Mouse (Mus musculus): ENCODE measurements around the gene Zbtb16. TPM values are rescaled to one million over a fixed set of nuclear protein-coding genes. Genes with fewer than 3 reads are reported as not detected.

Zbtb16 gene
- polyA plus RNA-seq, 1 experiment from 2014 or later = 2.3 TPM

DNA sequence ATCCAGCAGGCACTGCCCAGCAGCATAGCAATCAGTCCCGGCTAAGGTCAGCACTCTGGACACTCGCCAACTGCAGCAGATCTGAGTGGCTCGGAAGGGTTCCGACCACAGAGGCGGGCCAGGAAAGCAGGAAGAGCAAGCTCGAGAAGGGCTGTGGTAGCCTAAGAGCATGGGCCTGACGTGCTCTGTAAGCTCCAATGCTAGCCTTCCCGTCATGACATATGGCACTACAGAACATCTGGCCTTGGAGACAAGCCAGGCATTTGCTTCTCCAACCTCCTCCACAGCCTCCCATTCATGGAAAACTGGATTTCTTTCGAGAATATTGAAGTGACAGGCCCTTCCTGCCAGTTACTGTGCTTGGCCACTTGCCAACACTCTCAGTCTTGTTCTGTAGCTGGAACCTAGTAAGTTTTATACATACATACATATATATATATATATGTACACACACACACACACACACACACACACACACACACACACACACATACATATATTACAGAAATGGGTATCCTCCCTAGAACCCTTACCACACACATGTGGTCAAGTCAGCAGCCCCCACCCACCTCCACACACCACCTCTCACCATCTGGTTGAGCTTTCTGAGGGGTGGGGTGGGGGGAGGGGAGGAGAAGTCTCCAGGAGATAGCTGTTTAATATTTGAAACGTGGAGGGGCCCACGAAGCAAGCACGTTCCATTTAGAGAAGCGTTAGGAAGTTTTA lies 75.4 kb downstream of the Zbtb16 start:
- peak overlapping the region; percentile 59 for H3K27ac ChIP-seq (ENCODE audit: low read depth, low read length)
- ATAC-seq (peak; percentile 90), DNase-seq (ENCODE audit: low spot score) (peak; percentile 94)
- H3K4me3 ChIP-seq (ENCODE audit: low read depth, low read length) = no peak overlapping the region
- H3K27me3 ChIP-seq (replicated peaks; ENCODE audit: control insufficient read depth, insufficient read depth, low read length) = no peaks in the 10 kb centered on the region
- H3K4me2 ChIP-seq (ENCODE audit: low read length) = no peak overlapping the region
- H3K36me3 ChIP-seq (ENCODE audit: control insufficient read depth, insufficient read depth, low read length) = no peaks in the 10 kb centered on the region
- 35% methylated on average over 13 of the region's 13 CpGs for WGBS
- no peaks in the 10 kb centered on the region for H3K9me3 ChIP-seq (replicated peaks; ENCODE audit: control insufficient read depth, low read length)
- H3K9ac ChIP-seq (ENCODE audit: low read length) = no peak overlapping the region
- H3K4me1 ChIP-seq (ENCODE audit: control insufficient read depth, insufficient read depth, low read length) = peaks cover 22% of the 10 kb centered on the region

DNA sequence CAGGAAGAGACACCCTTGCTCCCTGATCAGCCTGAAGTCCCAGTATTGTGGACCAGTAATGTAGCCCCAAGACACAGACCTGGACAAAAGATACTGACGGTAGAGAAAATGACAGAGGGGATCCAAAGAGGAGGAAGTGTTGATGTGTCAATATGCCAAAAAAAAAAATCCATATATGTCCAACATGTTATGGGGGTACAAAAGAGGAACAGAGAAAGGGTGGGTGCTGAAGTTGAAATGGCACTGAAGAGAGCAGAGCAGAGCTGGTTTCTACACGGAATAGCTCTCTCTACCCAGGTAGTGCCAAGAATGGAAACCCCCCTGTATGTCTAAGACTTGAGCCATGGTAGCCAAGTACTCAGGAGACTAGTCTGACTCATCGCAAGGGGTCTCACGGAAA lies 76.9 kb downstream of the Zbtb16 start:
- ATAC-seq = no peak
- Histone ChIP-seq H3K27ac (ENCODE audit: low read depth, low read length) (no peak overlapping the region), H3K9me3 (replicated peaks; ENCODE audit: control insufficient read depth, low read length) (no peaks in the 10 kb centered on the region), H3K4me1 (ENCODE audit: control insufficient read depth, insufficient read depth, low read length) (peaks cover 22% of the 10 kb centered on the region), H3K27me3 (replicated peaks; ENCODE audit: control insufficient read depth, insufficient read depth, low read length) (no peaks in the 10 kb centered on the region), H3K9ac (ENCODE audit: low read length) (no peak overlapping the region), H3K36me3 (ENCODE audit: control insufficient read depth, insufficient read depth, low read length) (no peaks in the 10 kb centered on the region), H3K4me2 (ENCODE audit: low read length) (no peak overlapping the region), H3K4me3 (ENCODE audit: low read depth, low read length) (no peak overlapping the region)
- 89% methylated on average over 4 of the region's 4 CpGs for WGBS
- DNase-seq (ENCODE audit: low spot score) = no peak

DNA sequence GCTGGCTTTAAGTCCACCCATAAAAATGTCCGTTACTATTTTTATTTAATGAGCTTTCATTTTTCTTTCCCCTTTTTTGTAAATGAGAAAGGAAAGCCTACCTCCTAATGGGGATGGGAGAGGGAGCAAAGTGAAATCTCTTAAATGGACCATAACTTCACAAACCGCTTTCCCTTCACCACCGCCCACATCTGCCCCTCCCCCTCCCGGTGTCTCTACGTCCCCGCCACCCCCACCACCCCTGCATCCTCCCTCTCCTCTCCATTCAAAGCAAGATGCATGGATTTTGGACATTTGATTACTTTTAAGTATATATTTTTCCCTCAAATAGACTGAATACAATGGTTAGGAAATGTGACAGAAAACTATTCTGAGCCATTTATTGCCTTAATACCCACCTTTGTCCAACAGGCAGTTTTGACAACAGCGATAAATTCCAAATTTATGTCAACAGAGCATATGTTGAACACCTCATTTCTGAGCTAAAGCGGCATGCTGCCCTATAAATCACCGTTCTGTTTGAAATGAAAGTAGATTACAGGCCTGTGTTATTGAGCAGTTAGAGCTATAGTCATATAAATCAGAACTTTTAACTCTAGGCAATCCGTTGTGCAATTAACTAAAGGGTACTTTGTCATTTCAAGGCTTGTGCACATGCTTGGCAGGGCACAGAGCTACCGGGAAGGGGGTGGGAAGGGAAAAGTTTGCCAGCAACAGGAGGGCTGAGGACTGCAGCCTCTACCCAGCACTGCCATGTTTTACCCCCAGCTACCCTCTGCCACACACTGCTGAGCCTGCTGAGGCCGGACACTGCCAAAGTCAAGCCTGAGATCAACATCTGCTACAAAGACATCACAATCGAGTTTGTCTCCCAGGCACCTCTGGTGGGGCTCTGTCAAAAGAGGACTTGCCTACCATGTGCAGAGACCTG lies 78.1 kb downstream of the Zbtb16 start:
- no peak for ATAC-seq

DNA sequence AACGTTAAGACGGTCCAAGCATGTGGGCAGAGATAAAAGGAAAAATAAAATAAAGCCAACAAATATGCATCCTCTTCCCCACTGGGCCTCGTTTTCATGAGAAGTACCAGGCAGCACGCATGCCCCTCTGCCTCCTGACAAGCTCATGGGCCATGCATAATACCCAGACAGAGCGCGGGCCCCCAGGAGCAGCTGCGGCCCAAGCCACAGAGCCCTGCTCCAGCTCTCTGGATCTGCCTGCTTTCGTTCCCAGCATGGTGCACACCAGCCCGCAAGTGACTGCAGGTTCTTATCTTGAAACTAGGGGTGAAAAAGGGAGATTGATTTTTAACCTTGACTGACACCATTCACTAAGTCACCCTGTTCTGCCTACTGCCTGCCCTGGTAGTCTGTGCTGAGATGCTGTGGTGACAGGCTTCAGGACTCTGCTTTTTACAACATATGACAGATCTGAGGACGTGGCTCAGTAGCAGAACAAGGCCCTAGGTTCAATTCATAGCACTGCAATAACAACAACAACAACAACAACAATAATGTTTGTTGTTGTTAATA lies 79.7 kb downstream of the Zbtb16 start:
- peak; percentile 66; the same call in 1 of the 2 replicates for ATAC-seq
- Histone ChIP-seq H3K9me3 (replicated peaks; ENCODE audit: control insufficient read depth, low read length) (no peaks in the 10 kb centered on the region), H3K4me1 (ENCODE audit: control insufficient read depth, insufficient read depth, low read length) (peaks cover 21% of the 10 kb centered on the region), H3K4me2 (ENCODE audit: low read length) (no peak overlapping the region), H3K9ac (ENCODE audit: low read length) (no peak overlapping the region), H3K36me3 (ENCODE audit: control insufficient read depth, insufficient read depth, low read length) (no peaks in the 10 kb centered on the region), H3K27ac (ENCODE audit: low read depth, low read length) (no peak overlapping the region; the same call in 1 of the 2 replicates), H3K4me3 (ENCODE audit: low read depth, low read length) (no peak overlapping the region), H3K27me3 (replicated peaks; ENCODE audit: control insufficient read depth, insufficient read depth, low read length) (no peaks in the 10 kb centered on the region)
- peak; percentile 59 for DNase-seq (ENCODE audit: low spot score)
- 14% methylated on average over 10 of the region's 10 CpGs for WGBS

More for the DNA sequence above, 78.1 kb downstream of the Zbtb16 start:
- Histone ChIP-seq H3K4me1 (ENCODE audit: control insufficient read depth, insufficient read depth, low read length) (peaks cover 22% of the 10 kb centered on the region), H3K27ac (ENCODE audit: low read depth, low read length) (no peak overlapping the region), H3K36me3 (ENCODE audit: control insufficient read depth, insufficient read depth, low read length) (no peaks in the 10 kb centered on the region), H3K9ac (ENCODE audit: low read length) (no peak overlapping the region), H3K9me3 (replicated peaks; ENCODE audit: control insufficient read depth, low read length) (no peaks in the 10 kb centered on the region), H3K27me3 (replicated peaks; ENCODE audit: control insufficient read depth, insufficient read depth, low read length) (no peaks in the 10 kb centered on the region), H3K4me2 (ENCODE audit: low read length) (no peak overlapping the region), H3K4me3 (ENCODE audit: low read depth, low read length) (no peak overlapping the region)
- no peak for DNase-seq (ENCODE audit: low spot score)
- WGBS = 57% methylated on average over 13 of the region's 13 CpGs

DNA sequence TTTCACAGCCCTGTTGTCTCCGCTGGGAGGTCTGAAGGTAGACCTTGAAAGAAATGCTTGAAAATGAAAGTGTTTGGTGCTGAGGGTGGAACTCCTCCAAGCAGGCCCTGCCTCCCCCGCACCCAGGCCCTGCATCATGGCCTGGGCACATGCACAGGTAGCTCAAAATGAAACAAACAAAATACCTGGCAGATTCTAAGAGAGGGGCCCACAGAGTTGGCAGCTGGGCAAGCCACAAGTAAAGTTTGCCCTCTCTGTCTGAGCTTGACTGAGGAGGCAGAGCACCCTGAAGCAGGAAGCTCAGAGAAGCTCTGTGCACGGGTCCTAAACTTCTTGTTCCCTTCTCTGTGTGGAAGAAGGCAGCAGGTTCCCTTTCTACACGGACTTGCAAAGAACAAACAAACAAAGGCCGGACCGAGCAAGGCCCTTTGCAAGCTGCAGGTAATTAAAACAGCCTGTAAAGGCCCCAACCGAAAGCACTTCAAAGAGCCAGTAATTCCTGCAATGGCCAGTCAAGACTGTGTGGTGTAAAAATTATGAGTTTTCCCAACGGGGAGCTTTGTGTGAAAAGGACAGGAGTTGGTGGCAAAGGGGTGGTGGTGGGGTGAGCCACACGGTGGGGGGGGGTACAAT lies 80.5 kb downstream of the Zbtb16 start:
- no peaks in the 10 kb centered on the region for H3K27me3 ChIP-seq (replicated peaks; ENCODE audit: control insufficient read depth, insufficient read depth, low read length)
- H3K4me3 ChIP-seq (ENCODE audit: low read depth, low read length) = no peak overlapping the region
- 22% methylated on average over 9 of the region's 9 CpGs for WGBS
- no peak overlapping the region for H3K4me2 ChIP-seq (ENCODE audit: low read length)
- no peaks in the 10 kb centered on the region for H3K9me3 ChIP-seq (replicated peaks; ENCODE audit: control insufficient read depth, low read length)
- H3K4me1 ChIP-seq (ENCODE audit: control insufficient read depth, insufficient read depth, low read length) = peaks cover 13% of the 10 kb centered on the region
- no peaks in the 10 kb centered on the region for H3K36me3 ChIP-seq (ENCODE audit: control insufficient read depth, insufficient read depth, low read length)
- H3K27ac ChIP-seq (ENCODE audit: low read depth, low read length) = no peak overlapping the region
- H3K9ac ChIP-seq (ENCODE audit: low read length) = no peak overlapping the region
- no peak for DNase-seq (ENCODE audit: low spot score)
- no peak for ATAC-seq

DNA sequence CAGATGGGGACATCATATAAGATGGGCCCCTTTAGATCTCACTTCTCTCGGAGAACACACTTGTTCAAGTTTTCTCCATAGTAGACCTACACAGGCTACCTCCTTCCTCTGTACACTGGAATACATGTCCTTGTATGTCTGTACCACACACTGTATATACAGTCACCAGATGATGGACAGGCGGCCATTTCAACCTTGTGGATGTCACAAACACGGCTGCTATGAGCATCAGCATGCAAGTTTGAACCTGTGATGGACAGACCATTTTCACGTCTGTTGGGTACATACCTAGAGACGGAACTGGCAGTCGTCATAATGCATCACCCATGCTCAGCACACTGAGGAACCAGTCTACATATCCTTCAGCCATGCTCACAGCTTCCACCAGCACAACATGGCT lies 81.6 kb downstream of the Zbtb16 start:
- Histone ChIP-seq H3K4me3 (ENCODE audit: low read depth, low read length) (no peak overlapping the region), H3K4me2 (ENCODE audit: low read length) (no peak overlapping the region), H3K9ac (ENCODE audit: low read length) (no peak overlapping the region), H3K4me1 (ENCODE audit: control insufficient read depth, insufficient read depth, low read length) (peaks cover 5% of the 10 kb centered on the region; the same call in 1 of the 2 replicates), H3K36me3 (ENCODE audit: control insufficient read depth, insufficient read depth, low read length) (no peaks in the 10 kb centered on the region), H3K9me3 (replicated peaks; ENCODE audit: control insufficient read depth, low read length) (no peaks in the 10 kb centered on the region), H3K27ac (ENCODE audit: low read depth, low read length) (no peak overlapping the region), H3K27me3 (replicated peaks; ENCODE audit: control insufficient read depth, insufficient read depth, low read length) (no peaks in the 10 kb centered on the region)
- 97% methylated on average over 6 of the region's 6 CpGs for WGBS
- no peak for DNase-seq (ENCODE audit: low spot score)
- no peak for ATAC-seq

DNA sequence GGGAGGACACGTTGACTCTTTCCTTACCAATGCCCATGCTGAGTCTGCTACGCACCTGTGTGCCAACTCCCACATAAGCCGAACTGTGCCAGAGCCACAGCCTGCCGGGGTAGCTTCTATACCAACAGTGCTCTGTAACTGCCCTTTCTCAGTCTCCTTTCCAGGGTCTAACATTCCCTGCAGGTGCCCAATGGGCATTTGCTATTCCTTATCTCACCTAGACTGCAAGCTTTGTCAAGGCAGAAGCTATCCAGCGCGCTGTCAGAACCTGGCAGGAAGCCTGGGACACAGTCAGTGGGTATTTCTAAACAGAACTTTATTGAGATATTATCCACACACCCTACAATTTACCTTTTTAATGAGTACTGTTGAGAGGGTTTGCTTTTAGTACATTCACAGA lies 82.1 kb downstream of the Zbtb16 start:
- Histone ChIP-seq H3K4me3 (ENCODE audit: low read depth, low read length) (no peak overlapping the region), H3K9me3 (replicated peaks; ENCODE audit: control insufficient read depth, low read length) (no peaks in the 10 kb centered on the region), H3K9ac (ENCODE audit: low read length) (no peak overlapping the region), H3K36me3 (ENCODE audit: control insufficient read depth, insufficient read depth, low read length) (no peaks in the 10 kb centered on the region), H3K4me1 (ENCODE audit: control insufficient read depth, insufficient read depth, low read length) (peaks cover 5% of the 10 kb centered on the region; the same call in 1 of the 2 replicates), H3K27ac (ENCODE audit: low read depth, low read length) (no peak overlapping the region), H3K27me3 (replicated peaks; ENCODE audit: control insufficient read depth, insufficient read depth, low read length) (no peaks in the 10 kb centered on the region), H3K4me2 (ENCODE audit: low read length) (no peak overlapping the region)
- WGBS = 95% methylated on average over 6 of the region's 6 CpGs
- DNase-seq (ENCODE audit: low spot score) = no peak
- ATAC-seq = no peak

DNA sequence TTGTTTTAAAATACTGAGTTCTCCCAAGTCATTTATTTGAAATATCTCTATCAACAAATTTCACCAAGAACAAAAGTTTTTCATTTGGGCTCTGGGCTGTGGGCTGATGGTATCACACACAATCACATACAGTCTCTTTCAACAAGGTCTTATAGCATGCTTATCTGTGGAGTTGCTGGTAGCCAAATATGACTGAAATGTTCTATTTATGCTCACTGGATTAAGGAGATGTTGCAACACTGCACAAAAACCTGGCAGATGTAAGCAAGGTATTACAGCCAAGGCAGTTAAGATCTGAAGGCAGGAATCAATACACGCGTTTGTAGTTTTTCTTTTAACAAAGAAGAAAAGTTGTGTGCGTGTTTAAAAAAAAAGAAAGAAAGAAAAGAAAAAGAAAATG lies 84.1 kb downstream of the Zbtb16 start:
- no peak for DNase-seq (ENCODE audit: low spot score)
- Histone ChIP-seq H3K4me2 (ENCODE audit: low read length) (no peak overlapping the region), H3K27ac (ENCODE audit: low read depth, low read length) (no peak overlapping the region), H3K4me1 (ENCODE audit: control insufficient read depth, insufficient read depth, low read length) (peaks cover 5% of the 10 kb centered on the region; the same call in 1 of the 2 replicates), H3K27me3 (replicated peaks; ENCODE audit: control insufficient read depth, insufficient read depth, low read length) (no peaks in the 10 kb centered on the region), H3K9ac (ENCODE audit: low read length) (no peak overlapping the region), H3K36me3 (ENCODE audit: control insufficient read depth, insufficient read depth, low read length) (no peaks in the 10 kb centered on the region), H3K4me3 (ENCODE audit: low read depth, low read length) (no peak overlapping the region), H3K9me3 (replicated peaks; ENCODE audit: control insufficient read depth, low read length) (no peaks in the 10 kb centered on the region)
- WGBS = 80% methylated on average over 3 of the region's 3 CpGs
- ATAC-seq = no peak

Measured in forebrain, embryonic 14.5 days (tissue).